Mouse (Mus musculus): Measurements from ENCODE around the gene Rnf7.

The Rnf7 gene

DNA sequence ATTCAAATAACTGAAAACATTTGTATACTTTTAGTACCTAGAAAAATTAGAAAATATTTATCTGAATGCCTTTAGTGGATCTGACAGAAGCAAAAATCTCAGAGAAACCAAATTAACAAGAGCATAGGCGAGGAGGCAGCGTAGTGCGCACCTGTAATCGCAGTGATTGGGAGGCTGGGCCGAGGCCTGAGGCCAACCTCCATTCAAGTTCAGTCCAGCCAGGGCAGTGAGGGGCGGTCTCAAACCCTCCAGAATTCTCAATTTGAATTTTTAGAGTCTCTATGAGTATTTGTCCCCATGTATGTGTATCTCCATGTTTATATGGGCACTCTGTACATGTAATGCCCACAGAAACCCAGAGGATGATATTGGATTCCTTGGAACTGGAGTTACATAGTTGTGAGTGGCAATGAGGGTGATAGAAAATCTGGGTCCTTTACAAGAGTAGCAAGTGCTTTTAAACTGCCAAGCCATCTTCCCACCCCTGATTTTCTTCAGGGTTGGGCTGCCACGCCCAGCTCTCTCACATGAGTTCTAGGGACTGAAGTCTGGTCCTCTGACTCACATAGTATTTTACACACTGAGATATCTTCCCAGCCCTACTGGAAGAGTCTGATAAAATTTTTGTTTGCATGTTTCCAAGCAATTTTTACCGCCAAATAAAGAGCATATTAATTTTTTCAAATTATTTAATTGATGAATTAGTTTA, 8.1 kb downstream of the Rnf7 start:
- WGBS = 95% methylated on average over 8 of the region's 8 CpGs

DNA sequence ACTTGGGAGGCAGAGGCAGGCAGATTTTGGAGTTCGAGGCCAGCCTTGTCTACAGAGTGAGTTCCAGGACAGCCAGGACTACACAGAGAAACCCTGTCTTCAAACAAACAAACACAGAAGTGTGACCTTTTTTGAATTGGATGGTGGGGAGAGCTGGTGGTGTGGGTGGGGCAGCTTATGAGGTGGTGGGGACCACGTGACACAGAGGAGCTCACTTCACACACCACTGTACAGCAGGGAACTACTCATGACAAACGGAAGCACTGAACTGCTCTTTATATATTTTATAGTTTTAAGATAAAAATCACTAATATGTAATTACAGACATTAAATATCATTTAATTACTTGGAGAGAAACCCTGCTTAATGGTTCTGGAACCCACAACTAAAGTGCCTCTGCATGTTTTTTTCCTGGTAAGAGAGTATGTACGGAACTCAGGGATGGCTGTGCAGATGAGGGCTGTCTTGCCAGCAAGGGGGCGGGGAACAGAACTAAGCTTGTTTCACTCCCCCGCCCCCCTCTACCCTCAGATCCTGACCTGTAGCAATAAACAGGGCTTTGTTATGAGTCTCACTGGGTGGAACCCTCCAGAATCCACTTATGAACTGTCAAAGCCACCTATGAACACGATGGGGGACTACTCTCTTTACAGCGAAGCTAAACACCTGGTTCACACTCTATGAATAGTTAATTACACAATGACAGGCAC, 8.8 kb downstream of the Rnf7 start:
- 55% methylated on average over 8 of the region's 8 CpGs for WGBS

DNA sequence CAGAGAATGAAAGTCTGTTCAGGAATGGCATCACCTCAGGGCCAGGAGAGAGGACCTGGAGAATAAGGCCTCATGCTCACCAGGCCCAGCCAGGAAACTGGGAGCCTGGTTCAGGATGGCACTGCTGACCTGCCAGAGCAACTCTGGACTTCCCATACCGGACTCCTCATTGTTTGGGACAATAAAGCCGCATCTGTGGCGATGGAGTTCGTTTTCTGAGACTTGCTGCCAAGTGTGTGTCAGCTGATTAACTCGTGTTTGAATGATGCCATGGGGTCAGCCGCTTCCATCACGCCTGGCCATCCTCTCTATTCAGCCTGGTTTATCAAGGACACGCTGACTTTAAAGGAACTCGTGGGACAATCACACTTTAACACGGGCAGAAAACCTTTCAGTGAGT, 14.8 kb downstream of the Rnf7 start:
- WGBS = 68% methylated on average over 10 of the region's 10 CpGs

DNA sequence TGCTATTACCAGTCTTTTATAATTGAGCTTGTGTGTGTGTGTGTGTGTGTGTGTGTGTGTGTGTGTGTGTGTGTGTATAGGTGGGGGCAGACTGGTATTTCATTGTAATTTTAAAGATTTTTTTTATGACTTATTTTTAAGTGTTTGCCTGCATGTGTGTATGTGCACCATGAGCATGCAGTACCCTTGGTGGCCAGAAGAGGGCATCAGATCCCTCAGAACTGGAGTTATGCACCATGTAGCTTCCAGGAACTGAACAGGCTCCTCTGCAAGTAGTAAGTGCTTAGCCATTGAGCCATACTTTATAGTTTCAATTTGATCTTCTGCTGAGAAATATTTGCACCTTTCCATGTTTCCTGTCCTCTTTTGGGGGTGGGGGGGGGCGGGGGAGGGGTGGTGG, 16.9 kb downstream of the Rnf7 start:
- WGBS = 42% methylated on average over 1 of the region's 1 CpGs

DNA sequence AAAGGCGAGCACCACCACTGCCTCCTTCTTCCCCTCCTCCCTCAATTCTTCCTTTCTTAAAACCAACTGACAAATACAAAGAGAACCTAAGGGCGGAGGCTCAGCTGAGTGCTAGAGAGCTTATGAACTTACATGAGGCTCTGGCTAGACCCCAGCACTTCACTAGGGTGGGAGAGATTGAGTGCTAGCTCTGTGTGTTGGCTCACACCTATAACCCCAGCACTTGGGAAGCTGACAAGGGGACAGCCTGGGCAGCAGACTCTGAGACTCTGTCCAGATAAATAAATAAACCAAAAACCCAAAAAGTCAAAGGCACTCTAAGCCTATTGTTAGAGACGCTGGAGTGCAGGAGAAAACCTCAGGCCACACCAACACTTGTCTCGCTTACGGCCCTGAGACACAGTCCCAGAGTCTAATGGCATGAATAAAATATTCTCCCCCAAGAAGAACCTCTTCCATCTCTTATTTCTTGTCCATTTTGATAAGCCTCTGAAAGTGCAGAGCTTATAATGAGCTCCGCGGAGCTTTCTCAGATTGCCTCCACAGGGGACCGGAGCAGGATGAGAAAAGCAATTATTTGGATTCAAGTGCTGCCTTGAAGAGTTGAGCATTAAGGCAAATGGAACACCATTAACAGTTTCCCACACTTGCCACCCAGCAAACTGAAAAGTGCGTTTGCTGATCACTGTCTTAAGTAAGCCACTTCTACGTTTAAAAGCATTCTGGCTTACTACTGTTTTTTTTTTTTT, 18.2 kb downstream of the Rnf7 start:
- WGBS = 68% methylated on average over 10 of the region's 10 CpGs

DNA sequence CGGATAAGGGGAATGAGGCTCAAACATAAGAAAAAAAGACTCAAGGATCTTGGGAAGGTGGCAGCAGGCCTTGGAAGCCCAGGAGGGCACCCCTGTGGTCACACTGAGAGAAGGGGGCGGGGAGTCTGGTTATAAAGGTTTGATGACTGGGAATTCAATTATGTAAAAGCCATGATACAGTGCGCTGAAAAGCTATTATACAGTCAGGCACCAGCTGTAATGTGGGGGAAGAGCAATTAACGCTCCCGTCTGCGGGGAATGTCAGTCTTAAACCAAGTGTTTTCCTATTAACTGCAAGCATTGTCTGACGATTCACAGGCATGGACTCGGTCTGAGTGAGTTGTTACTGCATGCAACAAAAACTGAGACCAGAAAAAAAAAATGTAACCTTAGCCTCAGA, 22.9 kb downstream of the Rnf7 start:
- 60% methylated on average over 8 of the region's 8 CpGs for WGBS

DNA sequence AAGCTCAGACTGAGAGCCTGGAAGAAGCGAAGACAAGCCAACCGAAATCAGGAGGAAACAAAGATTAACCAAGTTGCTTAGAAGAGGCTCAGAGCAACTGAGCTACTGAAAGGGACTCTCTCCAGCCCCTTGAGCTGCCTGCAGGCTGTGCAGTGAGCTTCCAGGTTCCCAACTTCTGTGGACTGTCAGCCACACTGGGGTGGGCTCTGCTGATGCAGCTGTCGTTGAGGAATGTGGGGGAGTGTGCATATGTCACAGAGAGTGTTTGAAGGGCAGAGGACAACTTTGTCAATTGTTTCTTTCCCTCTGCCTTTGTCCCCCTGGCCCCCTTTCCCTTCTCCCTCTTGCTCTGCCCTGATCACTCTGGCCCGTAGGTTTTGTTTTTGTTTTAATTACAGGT, 25.5 kb downstream of the Rnf7 start:
- WGBS = 85% methylated on average over 4 of the region's 4 CpGs

DNA sequence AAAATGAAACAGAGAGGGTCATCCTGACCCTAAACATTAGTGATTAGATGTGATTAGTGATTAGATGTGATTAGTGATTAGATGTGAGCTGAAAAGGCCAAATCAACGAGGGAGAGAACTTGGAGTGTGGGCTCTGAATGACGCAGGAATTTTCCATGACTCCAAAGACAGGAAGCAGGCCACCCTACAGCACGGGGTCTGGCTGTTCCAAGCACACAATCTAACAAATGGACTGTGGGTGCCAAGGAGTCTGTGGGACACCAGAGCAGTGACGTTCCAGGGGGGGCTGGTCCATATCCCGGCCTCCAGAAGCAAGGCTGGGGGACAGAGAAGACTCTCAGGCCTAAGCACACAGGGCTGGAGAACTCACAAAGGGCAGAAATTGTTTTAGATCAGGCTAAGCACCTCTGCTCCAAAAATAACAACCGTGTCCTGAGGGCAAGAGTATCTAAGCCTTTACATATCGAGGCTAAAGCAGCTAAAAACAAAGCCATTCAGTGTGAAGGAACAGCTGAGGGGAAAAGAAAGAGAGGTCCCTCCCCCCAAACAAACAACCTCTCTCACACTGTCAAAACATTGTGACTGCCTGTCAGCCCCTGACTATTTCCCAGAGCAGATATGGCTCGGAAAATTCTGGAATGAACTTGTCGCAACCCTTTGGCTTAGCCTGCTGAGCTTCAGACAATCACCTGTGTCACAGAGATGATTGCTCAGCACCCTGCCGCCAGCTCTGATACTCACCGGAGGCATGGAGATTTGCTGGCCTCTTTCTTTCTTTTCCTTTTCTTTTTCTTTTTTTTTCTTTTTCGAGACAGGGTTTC, 27.4 kb downstream of the Rnf7 start:
- 52% methylated on average over 12 of the region's 12 CpGs for WGBS

DNA sequence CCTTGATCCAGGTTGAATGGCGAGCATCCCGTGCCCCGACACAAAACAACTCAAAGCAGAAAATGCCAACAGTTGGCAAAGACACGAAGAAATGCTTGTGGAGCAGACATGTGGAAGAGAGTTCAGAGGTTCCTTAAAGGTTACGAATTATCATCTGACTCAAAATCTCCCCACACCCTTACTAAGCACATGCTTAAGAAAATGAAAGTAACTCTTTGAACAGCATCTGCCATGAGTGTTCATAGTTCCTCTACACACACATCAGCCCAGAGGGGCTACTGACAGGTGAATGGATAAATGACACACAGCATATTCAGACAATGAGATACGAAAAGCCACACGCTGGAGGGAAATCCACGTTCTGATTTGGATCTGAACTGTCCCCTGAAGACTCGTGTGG, 29.0 kb downstream of the Rnf7 start:
- 94% methylated on average over 9 of the region's 9 CpGs for WGBS

DNA sequence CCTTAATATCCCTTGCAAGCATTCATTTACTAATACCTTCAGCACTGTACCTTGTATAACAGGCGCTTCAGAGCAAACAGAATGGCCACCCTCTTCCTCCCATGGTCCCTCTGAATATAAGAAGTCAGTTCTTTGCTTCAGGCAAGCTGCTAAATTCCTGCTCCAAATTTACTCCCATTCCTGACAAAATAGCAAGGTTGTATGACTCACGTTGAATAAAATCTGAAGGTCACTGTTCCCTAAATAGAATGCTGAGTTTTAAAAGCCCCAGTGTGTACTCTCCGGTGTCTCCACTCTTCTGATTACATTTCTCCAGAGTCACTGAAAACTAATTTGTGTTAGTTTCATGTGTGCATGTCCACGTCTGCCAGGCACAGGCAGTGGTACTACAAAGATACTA, 33.1 kb downstream of the Rnf7 start:
- 47% methylated on average over 4 of the region's 4 CpGs for WGBS

DNA sequence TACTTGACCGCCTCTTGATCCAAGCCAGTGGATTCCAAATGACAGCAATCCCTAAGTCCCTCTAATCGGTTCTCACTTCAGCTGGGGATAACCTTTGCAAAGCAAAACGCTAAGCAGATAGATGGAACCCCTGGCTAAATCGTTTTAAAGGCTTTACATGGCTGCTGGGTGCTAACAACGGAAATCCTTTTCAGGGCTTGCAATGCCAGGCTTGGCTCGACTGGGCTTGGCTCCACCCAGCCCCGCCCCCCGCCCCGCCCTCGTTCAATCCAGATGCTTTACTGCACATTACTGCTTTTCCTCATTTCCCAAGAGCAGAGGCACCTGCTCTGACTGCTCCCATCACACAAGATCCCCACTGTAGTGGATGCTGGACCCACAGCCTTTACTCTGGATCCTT, 36.4 kb downstream of the Rnf7 start:
- WGBS = 28% methylated on average over 10 of the region's 10 CpGs

DNA sequence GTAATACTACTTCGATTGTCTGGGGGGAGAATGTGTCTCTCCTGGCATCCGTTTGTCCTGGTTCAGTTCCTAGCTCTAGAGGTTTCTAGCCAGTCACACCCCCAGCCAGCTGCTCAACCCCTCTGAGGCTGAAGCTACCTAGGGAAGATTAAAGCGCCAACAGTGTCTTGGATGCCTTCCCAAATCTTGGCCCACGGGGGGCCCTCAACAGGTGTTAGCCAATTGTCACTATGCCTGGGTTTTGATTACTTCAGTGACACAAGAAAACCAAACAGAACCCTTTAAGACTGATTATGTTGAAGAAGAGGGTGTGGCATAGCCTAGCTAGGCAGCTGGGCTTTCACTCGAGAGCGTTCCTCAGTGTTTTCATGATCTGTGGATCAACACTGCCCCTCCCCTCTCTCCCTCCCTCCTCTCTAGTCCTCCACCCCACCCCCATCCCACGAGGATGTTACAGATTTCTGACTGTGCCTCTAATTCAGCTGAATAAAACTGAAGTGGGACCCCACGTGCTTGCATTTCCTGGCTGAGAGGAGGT, 40.1 kb downstream of the Rnf7 start:
- WGBS = 8% methylated on average over 8 of the region's 8 CpGs

DNA sequence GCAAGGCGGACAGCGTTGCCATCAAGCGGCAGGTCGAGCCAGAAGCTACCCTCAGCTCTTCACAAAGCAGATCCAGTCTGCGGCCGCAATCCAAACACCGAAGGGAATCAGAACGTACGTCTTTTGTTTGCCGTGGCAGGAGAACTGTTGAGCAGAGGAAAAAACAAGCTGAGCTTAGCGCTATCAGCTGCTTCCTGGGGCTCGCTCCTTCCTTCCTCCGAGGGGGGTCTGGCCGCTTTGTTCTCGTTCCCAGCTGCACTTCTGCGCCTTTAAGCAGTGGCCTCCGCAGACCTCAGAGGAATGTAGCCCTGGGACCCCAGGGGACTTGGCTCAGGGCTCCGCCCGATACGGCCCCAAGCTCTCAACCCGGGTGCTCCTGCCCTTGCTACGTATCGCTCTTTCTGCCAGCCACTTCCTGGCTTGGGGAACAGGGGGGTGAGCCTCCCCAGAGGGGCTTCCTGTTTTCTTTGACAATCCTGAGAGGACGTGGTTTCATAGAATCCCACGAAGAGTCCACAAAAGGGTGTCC, 40.6 kb downstream of the Rnf7 start:
- 1% methylated on average over 25 of the region's 25 CpGs for WGBS

DNA sequence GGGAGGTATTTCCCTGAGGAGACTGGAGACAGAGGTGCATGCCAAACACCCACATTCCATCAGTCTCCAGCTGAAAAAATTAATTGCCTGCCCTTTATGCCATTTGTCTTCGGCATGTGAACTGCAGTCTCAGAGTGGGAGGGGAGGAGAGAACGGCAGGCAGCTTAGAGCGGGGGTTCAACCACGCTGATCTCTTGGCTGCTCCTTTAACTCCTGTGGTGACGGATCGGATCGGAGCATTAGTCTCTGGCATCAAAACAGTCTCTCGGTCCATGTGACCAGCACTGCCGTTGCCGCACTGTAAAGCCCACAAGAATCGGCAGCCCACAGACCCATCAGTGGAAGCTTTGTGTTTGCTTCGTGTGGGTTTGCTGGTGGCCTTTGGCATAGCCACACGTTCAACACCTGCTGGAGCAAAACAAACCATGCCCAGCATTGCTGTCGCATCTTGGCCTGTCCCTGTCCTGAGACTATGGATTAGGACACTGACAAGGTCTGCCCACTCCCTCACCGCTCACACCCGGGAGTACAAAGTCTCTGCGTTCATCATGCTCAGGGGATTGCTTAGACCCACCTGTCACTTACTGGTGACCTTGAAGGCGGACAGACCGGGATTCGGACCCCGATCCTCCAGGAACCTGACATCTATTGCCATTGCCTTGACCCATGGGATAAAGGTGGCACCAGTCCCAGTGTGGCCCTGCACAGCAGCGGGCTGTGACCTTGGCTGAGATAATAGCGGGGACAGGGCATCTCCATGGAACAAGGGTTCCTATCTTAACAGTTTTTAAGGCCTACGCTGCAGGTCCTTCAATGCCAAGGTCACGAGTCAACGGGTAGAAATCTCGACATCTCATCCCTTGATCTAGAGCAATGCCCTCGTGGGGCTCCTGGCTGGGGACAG, 41.3 kb downstream of the Rnf7 start:
- 34% methylated on average over 28 of the region's 28 CpGs for WGBS

DNA sequence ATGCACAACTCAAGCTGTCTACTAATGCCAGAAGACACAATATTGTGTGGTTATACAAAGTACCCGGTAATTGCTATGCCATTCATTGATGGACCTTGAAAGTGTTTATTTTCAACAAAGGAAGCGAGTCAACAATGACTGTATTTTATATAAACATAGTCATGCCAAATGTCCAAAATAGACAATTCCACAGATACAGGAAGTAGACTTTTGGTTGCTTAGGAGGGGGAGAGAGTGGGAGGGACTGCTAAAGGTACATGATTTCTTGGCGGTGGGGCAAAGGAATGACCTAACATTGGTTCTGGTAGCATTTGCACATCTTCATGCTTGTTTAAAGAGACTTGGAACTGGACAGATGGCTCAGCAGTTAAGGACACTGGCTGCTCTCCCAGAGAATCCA, 45.9 kb downstream of the Rnf7 start:
- WGBS = 77% methylated on average over 3 of the region's 3 CpGs

DNA sequence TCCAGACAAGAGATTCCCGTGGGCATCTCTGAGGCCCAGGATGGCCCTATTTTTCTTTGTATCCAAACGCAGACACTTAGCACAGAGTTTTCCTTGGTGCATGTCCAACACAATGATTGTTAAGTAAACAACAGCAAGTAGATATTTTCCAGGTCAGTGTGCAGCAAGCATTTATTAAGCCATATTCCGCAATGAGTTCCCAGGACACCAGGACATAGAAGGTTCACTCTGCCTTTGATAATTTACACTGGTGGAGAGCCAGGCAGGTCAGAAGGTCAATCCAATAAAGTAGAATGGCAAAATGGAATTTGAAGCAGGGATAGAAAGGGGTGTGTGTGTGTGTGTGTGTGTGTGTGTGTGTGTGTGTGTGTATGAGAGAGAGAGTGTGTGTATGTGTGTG, 47.4 kb downstream of the Rnf7 start:
- WGBS = 74% methylated on average over 3 of the region's 3 CpGs

DNA sequence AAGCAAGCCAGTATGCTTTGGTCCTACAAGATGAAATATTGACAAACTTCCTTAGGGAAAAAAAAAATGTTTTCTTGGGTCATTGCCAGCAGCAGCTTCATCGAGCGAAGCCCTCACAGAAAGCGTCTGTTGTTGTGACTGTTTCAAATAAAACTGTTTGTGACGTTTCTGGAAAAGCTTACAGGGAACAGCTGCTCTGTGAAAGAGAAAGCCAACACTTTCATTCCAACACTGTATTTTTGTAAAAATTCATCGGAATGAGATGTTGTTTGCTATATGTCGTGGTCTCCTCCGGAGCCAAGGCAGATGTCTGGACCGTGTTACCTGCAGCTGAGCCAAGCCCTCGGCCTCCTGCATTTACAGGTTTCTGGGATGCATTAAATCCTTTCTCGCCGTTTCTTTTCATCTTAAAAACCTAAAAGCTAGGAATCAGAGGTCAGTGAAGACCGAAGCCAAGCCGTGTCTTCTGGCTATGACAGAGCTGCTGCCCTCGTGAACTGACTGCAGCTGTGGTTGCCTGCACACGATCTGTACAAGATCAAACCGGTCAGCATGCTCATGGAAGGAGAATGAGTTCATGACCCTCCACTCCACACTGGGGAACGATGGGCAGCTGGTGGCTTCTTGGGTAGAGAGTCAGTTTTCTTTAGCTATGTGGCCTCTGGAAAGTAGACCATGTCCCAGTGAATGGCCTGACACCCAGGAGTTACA, 50.0 kb downstream of the Rnf7 start:
- WGBS = 48% methylated on average over 17 of the region's 17 CpGs

DNA sequence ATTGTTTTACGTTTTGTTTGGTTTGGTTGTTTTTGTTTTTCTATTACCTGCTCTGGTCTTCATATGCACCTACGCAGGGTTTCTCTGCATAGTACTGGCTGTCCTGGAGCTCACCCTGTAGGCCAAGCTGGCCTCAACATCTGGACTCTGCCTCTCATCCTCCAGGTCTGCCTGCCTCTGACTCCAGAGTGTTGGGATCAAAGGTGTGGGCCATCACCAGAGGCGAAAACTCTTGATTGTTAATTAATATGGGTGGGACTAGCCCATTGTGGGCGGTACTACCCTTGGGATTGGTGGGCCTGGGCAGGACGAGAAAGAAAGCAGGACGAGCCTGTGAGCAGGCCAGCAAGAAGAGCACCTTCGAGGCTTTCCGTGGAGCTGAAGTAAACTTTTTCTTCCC, 54.4 kb downstream of the Rnf7 start:
- WGBS = 74% methylated on average over 8 of the region's 8 CpGs
